Mouse (Mus musculus) liver, embryonic 14.5 days (tissue): Measurements from ENCODE around the gene Mrpl43. TPM values are rescaled to one million over a fixed set of nuclear protein-coding genes. Genes with fewer than 3 reads are reported as not detected.

ENCODE experiments used
- ATAC-seq: fragments of 200-750 bp; cut with Nextera tagmentation; 2 replicates; pipeline ENCODE4 v1.8.0; 2017; ENCODE audit warnings: moderate number of reproducible peaks, mild to moderate bottlenecking, moderate library complexity; ENCODE audit not compliant: insufficient read depth
- DNase-seq, 3 experiments: peaks; one replicate each; pipeline ENCODE4 v3.0.0-alpha.2; 2012 to 2013; ENCODE audit warnings: low read depth in 3 of 3, low spot score in 3 of 3
- H3K27ac ChIP-seq: fragments of 300-500 bp; sonication (generic); 2 replicates; pipeline ENCODE4 v1.5.1; 2014; ENCODE audit warnings: moderate library complexity, mild to moderate bottlenecking, control low read depth, inconsistent platforms
- H3K27me3 ChIP-seq: fragments of 300-500 bp; sonication (generic); 2 replicates; pipeline ENCODE4 v1.6.1; 2014; ENCODE audit warnings: mild to moderate bottlenecking, low read length, moderate library complexity; ENCODE audit not compliant: control insufficient read depth, insufficient read depth
- H3K36me3 ChIP-seq: fragments of 300-500 bp; sonication (generic); replicated peaks from 2 replicates; pipeline ENCODE4 v1.6.1; 2014; ENCODE audit warnings: low read depth; ENCODE audit not compliant: control insufficient read depth, insufficient read depth
- H3K4me1 ChIP-seq, 2 experiments: fragments of 200-500 bp in 1 of 2; fragments of 300-500 bp in 1 of 2; sonication (generic) in 1 of 2; replicated peaks; 2 replicates each; pipeline ENCODE4 v1.6.1; 2012 to 2014; ENCODE audit warnings: antibody characterized with exemption in 1 of 2, inconsistent platforms in 1 of 2, low read length in 1 of 2; ENCODE audit not compliant: control insufficient read depth in 2 of 2, insufficient read depth in 2 of 2
- H3K4me2 ChIP-seq: fragments of 300-500 bp; sonication (generic); 2 replicates; pipeline ENCODE4 v1.6.1; 2014; ENCODE audit warnings: low read depth, mild to moderate bottlenecking, control low read depth, moderate library complexity
- H3K4me3 ChIP-seq, 2 experiments: fragments of 200-500 bp in 1 of 2; fragments of 300-500 bp in 1 of 2; sonication (generic) in 1 of 2; 2 replicates each; pipeline ENCODE4 v1.5.1; 2012 to 2014; ENCODE audit warnings: low read depth in 2 of 2, low read length in 2 of 2, mild to moderate bottlenecking in 2 of 2, control low read depth in 1 of 2, inconsistent platforms in 1 of 2, moderate library complexity in 1 of 2; ENCODE audit not compliant: insufficient read depth in 1 of 2
- H3K9ac ChIP-seq: fragments of 300-500 bp; sonication (generic); replicated peaks from 2 replicates; pipeline ENCODE4 v1.6.1; 2014; ENCODE audit warnings: mild to moderate bottlenecking, control low read depth, moderate library complexity
- H3K9me3 ChIP-seq: fragments of 300-500 bp; sonication (generic); 2 replicates; pipeline ENCODE4 v1.6.1; 2016; ENCODE audit warnings: low read length, mixed read lengths; ENCODE audit not compliant: control insufficient read depth
- CTCF ChIP-seq: IDR thresholded peaks from 2 replicates; pipeline ENCODE4 v1.5.1; 2016; ENCODE audit warnings: antibody characterized with exemption, low read depth, control low read depth
- EP300 ChIP-seq: IDR thresholded peaks from 2 replicates; pipeline ENCODE4 v1.6.1; 2016; ENCODE audit warnings: antibody characterized with exemption, low read depth
- WGBS: fragments of 180-500 bp; shearing (Covaris S2); extraction: QIAGEN DNeasy Blood & Tissue Kit; methylation state at CpG from one replicate; pipeline ENCODE4 v1.1.7; 2014; ENCODE audit not compliant: insufficient replicate concordance; 5-methylcytosine and 5-hydroxymethylcytosine counted together
- polyA plus RNA-seq, 2 experiments: library from polyadenylated mRNA; depleted of rRNA in 1 of 2; stranded (reverse) in 1 of 2; unstranded in 1 of 2; fragments of >200 nt; fragmentation: Nextera tagmentation in 1 of 2; extraction: Ambion mirVana in 1 of 2; gene quantifications; 2 replicates each; pipeline versions ENCODE4 v1.2.1 to v1.2.3; 2012 to 2014

Gene Mrpl43
- polyA plus RNA-seq, 2 experiments: 19.6 to 28.9 TPM

- Histone ChIP-seq H3K4me3 (no peak overlapping the region), H3K27ac (no peak overlapping the region), H3K4me1 (no peaks in the 10 kb centered on the region), H3K4me2 (no peak overlapping the region), H3K9ac (no peak overlapping the region), H3K36me3 (no peaks in the 10 kb centered on the region; the same call in 1 of the 2 replicates), H3K27me3 (no peaks in the 10 kb centered on the region), H3K9me3 (no peaks in the 10 kb centered on the region)
- no peak for TF ChIP-seq EP300
- no peak for TF ChIP-seq CTCF
- 88% methylated on average over 20 of the region's 20 CpGs for WGBS
- no peak for ATAC-seq
- no peak for DNase-seq
Observed at GRCm38 (mm10) chr19:45024775-45025174, 18.5 kb upstream of the Mrpl43 start.

DNA sequence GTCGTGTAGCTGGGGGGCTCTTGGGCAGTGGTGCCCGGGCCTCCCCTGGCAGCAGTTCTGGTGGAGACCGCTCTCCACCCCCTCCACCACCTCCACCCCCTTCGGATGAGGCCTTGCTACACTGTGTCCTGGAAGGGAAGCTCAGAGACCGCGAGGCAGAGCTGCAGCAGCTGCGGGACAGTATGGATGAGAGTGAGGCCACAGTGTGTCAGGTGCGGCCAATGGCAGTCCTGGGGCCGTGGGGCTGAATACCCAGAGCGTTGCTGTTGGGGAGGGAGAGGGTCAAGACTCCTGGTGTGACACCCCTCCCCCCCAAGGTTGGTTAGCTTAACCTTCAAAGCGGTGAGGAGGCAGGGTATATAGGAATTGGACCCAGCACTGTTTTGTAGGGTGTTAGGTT lies 17.8 kb upstream of the Mrpl43 start:
- Histone ChIP-seq H3K9ac (no peak overlapping the region), H3K4me1 (no peaks in the 10 kb centered on the region; a peak in 1 of 4 replicates), H3K4me3 (no peak overlapping the region), H3K27ac (no peak overlapping the region), H3K9me3 (no peaks in the 10 kb centered on the region), H3K36me3 (no peaks in the 10 kb centered on the region; the same call in 1 of the 2 replicates), H3K4me2 (no peak overlapping the region), H3K27me3 (no peaks in the 10 kb centered on the region)
- 77% methylated on average over 11 of the region's 11 CpGs for WGBS
- ATAC-seq (no peak), DNase-seq (no peak)
- TF ChIP-seq EP300: no peak
- TF ChIP-seq CTCF: no peak

- Histone ChIP-seq H3K4me1 (peaks cover 3% of the 10 kb centered on the region in 2 experiments; a peak in 3 of 4 replicates), H3K36me3 (no peaks in the 10 kb centered on the region; the same call in 1 of the 2 replicates), H3K27ac (no peak overlapping the region), H3K9ac (no peak overlapping the region), H3K9me3 (no peaks in the 10 kb centered on the region), H3K27me3 (no peaks in the 10 kb centered on the region; the same call in 1 of the 2 replicates), H3K4me3 (no peak overlapping the region), H3K4me2 (no peak overlapping the region)
- TF ChIP-seq EP300 (no peak), CTCF (no peak)
- DNase-seq (no peak), ATAC-seq (no peak)
- WGBS: 74% methylated on average over 15 of the region's 15 CpGs
Observed at GRCm38 (mm10) chr19:45021362-45021761, 15.1 kb upstream of the Mrpl43 start.

- H3K4me2 ChIP-seq: no peak overlapping the region
- 52% methylated on average over 6 of the region's 6 CpGs for WGBS
Observed at GRCm38 (mm10) chr19:45020348-45020747, 14.1 kb upstream of the Mrpl43 start.

DNA sequence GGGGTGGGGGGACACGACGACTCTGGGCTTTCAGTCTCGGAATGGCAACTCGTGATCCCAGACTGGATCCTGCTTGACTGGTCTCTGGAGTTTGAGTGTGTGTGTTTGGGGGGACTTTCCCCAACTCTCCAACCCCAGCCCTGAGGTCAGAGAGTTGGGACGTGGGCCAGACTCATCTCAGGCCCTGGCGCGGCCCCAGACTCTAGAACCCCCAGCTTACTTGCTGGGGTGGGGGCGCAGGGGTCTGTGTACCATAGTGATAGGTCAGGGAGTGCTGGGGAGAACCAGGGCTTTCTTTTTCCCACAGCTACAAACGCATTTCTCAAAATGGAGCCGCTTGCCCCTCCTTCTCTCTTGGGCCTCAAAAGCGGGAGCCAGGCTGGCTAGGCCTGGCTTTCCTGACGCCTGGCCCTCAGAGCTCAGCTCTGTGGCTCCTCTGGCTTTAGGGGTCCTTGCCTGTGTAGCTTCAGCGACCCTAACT lies 12.1 kb upstream of the Mrpl43 start:
- no peaks in the 10 kb centered on the region for H3K36me3 ChIP-seq
- no peaks in the 10 kb centered on the region for H3K9me3 ChIP-seq
- TF ChIP-seq EP300 (no peak), CTCF (no peak)
- H3K4me3 ChIP-seq: peak overlapping the region; percentile 51 to 63
- peak overlapping the region; percentile 90 for H3K4me2 ChIP-seq
- no peak for DNase-seq
- peaks cover 2% of the 10 kb centered on the region; the same call in 1 of the 2 replicates for H3K27me3 ChIP-seq
- H3K27ac ChIP-seq: no peak overlapping the region
- ATAC-seq: no peak
- peak overlapping the region; percentile 52 for H3K9ac ChIP-seq
- 16% methylated on average over 13 of the region's 13 CpGs for WGBS
- peaks cover 3 to 20% of the 10 kb centered on the region in 2 experiments; a peak in 3 of 4 replicates for H3K4me1 ChIP-seq

More at GRCm38 (mm10) chr19:45020348-45020747, 14.1 kb upstream of the Mrpl43 start:
- Histone ChIP-seq H3K9me3 (no peaks in the 10 kb centered on the region), H3K36me3 (no peaks in the 10 kb centered on the region), H3K9ac (no peak overlapping the region), H3K27ac (no peak overlapping the region), H3K4me1 (peaks cover 3 to 8% of the 10 kb centered on the region in 2 experiments; a peak in 3 of 4 replicates), H3K27me3 (peaks cover 2% of the 10 kb centered on the region; the same call in 1 of the 2 replicates), H3K4me3 (no peak overlapping the region)
- ATAC-seq (no peak), DNase-seq (no peak)
- TF ChIP-seq CTCF: no peak
- no peak for TF ChIP-seq EP300
